In the genomic region with DNA sequence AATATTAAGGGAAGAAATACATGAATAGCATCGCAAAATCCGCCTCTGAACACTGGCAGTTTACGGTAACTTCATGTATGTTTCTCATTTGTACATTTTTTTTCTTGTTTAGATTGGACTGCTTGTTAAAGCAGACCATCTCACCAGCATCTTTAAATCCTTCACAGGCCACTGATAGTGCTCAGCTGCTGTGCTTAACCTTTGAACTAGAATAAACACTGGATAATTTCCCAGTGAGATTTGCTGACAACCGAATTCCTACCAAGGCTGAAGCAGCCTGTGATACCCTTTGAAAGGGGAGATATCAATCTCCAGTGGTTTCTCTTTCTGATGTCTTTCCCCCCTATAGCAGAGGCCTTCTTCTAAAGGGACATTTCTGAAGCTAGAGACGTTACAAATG, we compare ENCODE assay signal across 20 mouse cellular contexts. TPM values are rescaled to one million over a fixed set of nuclear protein-coding genes. Genes with fewer than 3 reads are reported as not detected.
"Had no signal": no experiment of that assay in that cellular context is flagged by ENCODE, and none has a peak within 500 bp of the region (broad histone marks: within the 10 kb centered on the region; RNA-seq: fewer than 3 reads in every experiment).

No protein-coding gene starts in this region.

- H3K9me3 ChIP-seq: midbrain, embryonic 12.5 days; midbrain, embryonic 15.5 days; neural tube, embryonic 12.5 days; neural tube, embryonic 15.5 days had no signal

- H3K27ac ChIP-seq: left cerebral cortex, adult 2 months; liver, embryonic 14.5 days; macrophage; midbrain, embryonic 12.5 days; midbrain, embryonic 15.5 days; neural tube, embryonic 12.5 days; neural tube, embryonic 15.5 days; stomach, postnatal 0 days had no signal

- H3K9ac ChIP-seq: liver, embryonic 14.5 days; midbrain, embryonic 12.5 days; midbrain, embryonic 15.5 days; neural tube, embryonic 12.5 days; neural tube, embryonic 15.5 days had no signal

- H3K36me3 ChIP-seq: midbrain, embryonic 12.5 days; midbrain, embryonic 15.5 days; neural tube, embryonic 12.5 days; neural tube, embryonic 15.5 days had no signal

- H3K4me3 ChIP-seq: left cerebral cortex, adult 2 months; midbrain, embryonic 12.5 days; midbrain, embryonic 15.5 days; neural tube, embryonic 12.5 days; neural tube, embryonic 15.5 days had no signal

- H3K4me1 ChIP-seq: midbrain, embryonic 12.5 days; midbrain, embryonic 15.5 days; neural tube, embryonic 12.5 days; neural tube, embryonic 15.5 days had no signal

- H3K4me2 ChIP-seq: liver, embryonic 11.5 days; midbrain, embryonic 12.5 days; midbrain, embryonic 15.5 days; neural tube, embryonic 12.5 days; neural tube, embryonic 15.5 days had no signal

- H3K27me3 ChIP-seq: midbrain, embryonic 12.5 days; midbrain, embryonic 15.5 days; neural tube, embryonic 12.5 days; neural tube, embryonic 15.5 days had no signal

- DNase-seq: layer of hippocampus, postnatal 36 days; lung, adult 2 months; right cerebral cortex, adult 18-20 months; right cerebral cortex, postnatal 14 days; right cerebral cortex, postnatal 4 days; thymus, adult 2 months; thymus, postnatal 14 days; thymus, postnatal 4 days had no signal

- ATAC-seq: lung, postnatal 0 days; midbrain, embryonic 15.5 days had no signal

RNA-seq across cellular contexts. Expression of a gene that starts 48.3 kb away (rescaled TPM):
- polyA plus RNA-seq: intestine, embryonic 14.5 days; limb, embryonic 11.5 days; lung, adult 2 months; lung, postnatal 0 days; macrophage; midbrain, embryonic 12.5 days; neural tube, embryonic 12.5 days; stomach, postnatal 0 days; thymus, adult 2 months had no signal
